Mouse (Mus musculus): Measurements from ENCODE around the gene Slf2. TPM values are rescaled to one million over a fixed set of nuclear protein-coding genes. Genes with fewer than 3 reads are reported as not detected.
A peak's percentile ranks its signal among the peaks of the same experiment; 100 is the strongest.

Gene Slf2
- polyA plus RNA-seq, 1 experiment from 2014 or later: 48.7 TPM

DNA sequence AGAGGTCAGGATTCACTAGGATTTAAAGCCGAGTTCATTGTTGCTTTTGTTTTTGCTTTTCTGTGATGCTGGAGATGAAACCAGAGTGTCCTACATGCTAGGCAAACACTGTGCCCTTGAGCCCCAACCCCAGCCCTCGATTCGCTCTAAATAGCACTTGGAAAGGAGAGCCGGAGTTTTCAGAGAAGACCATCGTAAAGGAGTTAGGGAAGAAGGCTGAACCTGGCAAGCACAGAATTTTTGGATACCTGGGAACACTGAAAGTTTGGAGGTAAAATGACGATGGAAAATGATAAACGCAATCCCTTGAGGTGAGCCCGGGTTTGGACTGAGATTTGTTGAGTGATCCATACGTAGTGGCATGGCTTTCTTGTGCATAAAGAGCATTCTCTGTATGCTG is 57.4 kb downstream of the Slf2 start:
- Histone ChIP-seq H3K4me3 (replicated peaks) (peak overlapping the region; percentile 69), H3K36me3 (replicated peaks) (peaks cover 15% of the 10 kb centered on the region; the same call in 1 of the 2 replicates), H3K9me3 (no peaks in the 10 kb centered on the region), H3K27me3 (peaks cover 9% of the 10 kb centered on the region; the same call in 1 of the 2 replicates), H3K9ac (no peak overlapping the region), H3K4me2 (peak overlapping the region; percentile 97), H3K4me1 (peaks cover 29% of the 10 kb centered on the region), H3K27ac (no peak overlapping the region; the same call in 1 of the 2 replicates)
- WGBS: 39% methylated on average over 9 of the region's 9 CpGs
- no peak for ATAC-seq (ENCODE audit: low FRiP score)

DNA sequence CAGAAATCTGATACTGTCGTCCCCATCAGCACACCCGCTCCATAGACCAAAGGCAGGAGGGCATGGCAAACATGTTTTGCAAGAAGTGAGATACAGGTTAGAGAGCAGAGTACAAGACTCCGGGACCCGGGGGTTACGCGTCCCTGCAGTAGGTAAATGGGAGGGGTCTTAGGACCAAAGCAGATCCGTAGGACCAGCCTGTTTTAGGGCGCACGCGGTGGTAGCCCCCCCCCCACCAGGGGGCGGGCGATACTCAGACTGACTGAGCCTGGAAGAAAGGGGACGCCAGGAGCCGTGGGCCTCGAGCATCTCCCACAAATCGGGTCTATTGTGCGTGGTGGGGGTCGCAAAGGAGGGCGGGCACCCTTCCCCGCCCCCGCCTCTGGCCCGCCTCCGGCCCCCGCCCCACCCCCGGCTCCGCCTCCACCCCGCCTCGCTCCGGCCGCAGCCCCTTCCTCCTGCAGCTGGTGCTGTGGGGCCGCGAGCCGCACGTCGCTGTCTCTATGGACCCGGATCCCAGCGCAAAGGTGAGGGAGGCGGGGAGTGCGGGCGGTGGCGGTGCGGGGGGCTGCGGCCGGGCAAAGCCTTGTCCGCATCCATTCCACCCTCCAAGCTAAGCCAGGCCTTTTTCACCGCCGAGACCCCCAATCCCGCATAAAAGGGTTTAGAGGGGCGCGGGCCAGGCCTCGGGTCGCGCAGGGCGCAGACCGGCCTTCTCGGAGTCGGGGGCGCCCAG is 58.0 kb downstream of the Slf2 start, which contains the start of gene Sema4g:
TSS of gene Sema4g (plus strand) at position 271 of the 736 bp plus-strand sequence.
- peak; percentile 89 for ATAC-seq (ENCODE audit: low FRiP score)
- Histone ChIP-seq H3K36me3 (replicated peaks) (peaks cover 15% of the 10 kb centered on the region; the same call in 1 of the 2 replicates), H3K27ac (peak within 1 kb of the TSS; percentile 31; the same call in 1 of the 2 replicates), H3K27me3 (peaks cover 9% of the 10 kb centered on the region; the same call in 1 of the 2 replicates), H3K4me2 (peak within 1 kb of the TSS; percentile 97), H3K9ac (peak within 1 kb of the TSS; percentile 83), H3K4me3 (replicated peaks) (peak within 1 kb of the TSS; percentile 69), H3K4me1 (peaks cover 29% of the 10 kb centered on the region), H3K9me3 (no peaks in the 10 kb centered on the region)
- under 1% methylated on average over 49 of the region's 58 CpGs for WGBS

DNA sequence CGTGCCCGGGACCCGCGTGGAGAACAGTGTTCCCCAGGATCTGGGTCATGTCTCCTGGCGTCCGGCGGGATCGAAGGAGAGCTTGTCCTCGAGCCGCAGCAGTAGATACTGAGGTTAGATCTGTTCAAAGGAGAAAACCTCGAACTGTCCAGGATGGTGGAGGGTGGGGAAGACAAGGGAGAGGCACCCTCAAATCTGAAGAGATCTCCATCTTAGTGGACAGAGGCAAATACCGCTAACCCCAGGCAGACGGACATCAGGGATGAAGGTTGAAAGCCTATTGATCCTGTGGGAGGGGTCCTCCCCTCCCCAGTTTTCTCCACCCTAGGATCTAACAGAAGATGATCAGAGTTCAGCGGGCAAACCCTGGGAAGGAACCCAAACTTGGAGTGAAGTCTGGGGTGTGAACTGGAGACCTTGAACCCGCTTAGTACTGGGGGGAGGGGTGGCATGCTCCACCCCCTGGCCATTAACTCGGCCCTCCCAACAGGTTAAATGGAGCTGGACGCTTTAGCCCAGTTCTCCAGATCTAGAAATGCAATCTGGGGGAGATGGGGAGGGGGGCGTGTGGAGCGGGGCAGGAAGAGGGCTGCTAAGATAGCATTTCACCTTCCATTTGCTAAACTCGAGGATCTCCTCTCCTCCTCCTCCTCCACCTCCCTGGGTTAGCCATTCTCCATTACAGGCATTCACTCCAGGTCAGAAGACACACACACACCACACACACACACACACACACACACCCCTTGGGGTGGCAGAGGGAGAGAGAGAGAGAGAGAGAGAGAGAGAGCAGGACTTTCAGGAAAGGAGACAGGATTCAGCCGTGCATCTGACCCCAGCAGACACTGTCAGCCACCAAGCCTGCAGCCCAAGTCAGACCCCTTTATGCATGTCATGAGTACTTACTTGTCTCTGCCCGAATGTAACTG is 58.9 kb downstream of the Slf2 start:
- Histone ChIP-seq H3K4me3 (replicated peaks) (peak overlapping the region; percentile 69), H3K4me1 (peaks cover 29% of the 10 kb centered on the region), H3K27me3 (peaks cover 9% of the 10 kb centered on the region; the same call in 1 of the 2 replicates), H3K9me3 (no peaks in the 10 kb centered on the region), H3K9ac (peak overlapping the region; percentile 83), H3K4me2 (peak overlapping the region; percentile 97), H3K36me3 (replicated peaks) (peaks cover 10% of the 10 kb centered on the region; the same call in 1 of the 2 replicates), H3K27ac (no peak overlapping the region)
- WGBS: 6% methylated on average over 21 of the region's 22 CpGs
- 0 out of 2 replicates have a peak, but pooled peaks have one; percentile 12 for ATAC-seq (ENCODE audit: low FRiP score)

DNA sequence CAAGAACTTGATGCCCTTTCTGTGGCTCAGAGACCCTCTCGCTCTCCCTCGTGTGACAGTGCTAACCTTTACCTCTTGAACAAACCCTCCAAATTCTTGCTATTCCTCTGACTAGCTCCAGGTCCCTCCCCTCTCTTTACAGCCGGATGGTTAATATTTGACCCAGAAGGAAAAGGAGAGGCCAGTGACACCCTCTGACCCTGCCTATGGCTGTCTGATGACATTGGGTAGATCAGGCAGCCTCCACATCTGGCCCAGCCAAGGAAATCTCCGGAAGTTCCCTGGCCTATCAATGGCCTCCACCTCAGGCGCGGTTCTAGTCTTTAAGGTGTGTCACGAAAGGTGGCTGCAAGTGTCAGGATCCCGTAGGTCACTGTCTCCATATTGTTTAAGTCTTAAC is 60.1 kb downstream of the Slf2 start:
- ATAC-seq (ENCODE audit: low FRiP score): no peak
- Histone ChIP-seq H3K9ac (0 out of 2 replicates have a peak overlapping the region, but pooled peaks have one; percentile 83), H3K36me3 (replicated peaks) (peaks cover 10% of the 10 kb centered on the region; the same call in 1 of the 2 replicates), H3K4me3 (replicated peaks) (no peak overlapping the region), H3K4me2 (no peak overlapping the region), H3K27me3 (peaks cover 9% of the 10 kb centered on the region; the same call in 1 of the 2 replicates), H3K4me1 (peaks cover 29% of the 10 kb centered on the region), H3K27ac (no peak overlapping the region), H3K9me3 (no peaks in the 10 kb centered on the region)
- WGBS: 83% methylated on average over 8 of the region's 8 CpGs

DNA sequence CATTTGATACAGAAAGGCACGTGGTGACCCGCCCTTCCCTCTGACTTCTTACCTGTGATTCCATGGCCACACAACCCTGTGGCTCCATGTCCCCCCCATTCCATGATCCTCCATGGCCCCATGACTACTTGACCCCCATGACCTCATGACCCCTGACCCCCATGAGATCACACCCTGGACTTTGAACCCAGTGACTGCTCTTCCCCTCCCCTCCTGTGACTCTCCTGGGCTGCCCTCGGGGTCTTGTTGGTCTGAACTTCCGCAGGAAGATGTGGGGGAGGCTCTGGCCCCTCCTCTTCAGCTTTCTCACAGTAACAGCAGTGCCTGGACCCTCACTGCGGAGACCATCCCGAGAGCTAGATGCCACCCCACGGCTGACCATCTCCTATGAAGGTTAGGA is 61.3 kb downstream of the Slf2 start:
- WGBS: 60% methylated on average over 7 of the region's 7 CpGs
- no peak overlapping the region for H3K9ac ChIP-seq
- peaks cover 29% of the 10 kb centered on the region for H3K4me1 ChIP-seq
- H3K27ac ChIP-seq: no peak overlapping the region
- H3K4me2 ChIP-seq: no peak overlapping the region; the same call in 1 of the 2 replicates
- peaks cover 3% of the 10 kb centered on the region; the same call in 1 of the 2 replicates for H3K27me3 ChIP-seq
- H3K4me3 ChIP-seq (replicated peaks): no peak overlapping the region
- H3K9me3 ChIP-seq: no peaks in the 10 kb centered on the region
- ATAC-seq (ENCODE audit: low FRiP score): no peak
- H3K36me3 ChIP-seq (replicated peaks): peaks cover 18% of the 10 kb centered on the region

DNA sequence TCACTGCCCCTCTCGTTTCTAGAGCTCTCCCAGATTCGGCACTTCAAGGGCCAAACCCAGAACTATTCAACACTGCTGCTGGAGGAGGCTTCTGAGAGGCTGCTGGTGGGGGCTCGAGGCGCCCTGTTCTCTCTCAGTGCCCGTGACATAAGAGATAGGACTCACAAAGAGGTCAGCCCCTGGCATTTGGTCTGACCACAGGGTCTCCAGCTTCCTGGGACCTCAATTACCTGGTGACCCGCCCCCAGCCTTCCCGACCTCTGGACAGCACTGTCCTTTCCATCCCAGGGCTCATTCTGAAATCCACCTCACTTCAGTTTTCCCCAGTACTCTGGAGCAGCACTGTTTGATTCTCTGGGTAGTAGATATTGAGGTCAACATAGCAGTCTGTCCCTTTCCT is 61.8 kb downstream of the Slf2 start:
- H3K9ac ChIP-seq: no peak overlapping the region
- H3K36me3 ChIP-seq (replicated peaks): peaks cover 23% of the 10 kb centered on the region
- H3K4me2 ChIP-seq: no peak overlapping the region; the same call in 1 of the 2 replicates
- H3K27ac ChIP-seq: no peak overlapping the region
- H3K9me3 ChIP-seq: no peaks in the 10 kb centered on the region
- H3K4me1 ChIP-seq: peaks cover 29% of the 10 kb centered on the region
- whole genome bisulfite sequencing: 64% methylated on average over 7 of the region's 7 CpGs
- peaks cover 3% of the 10 kb centered on the region; the same call in 1 of the 2 replicates for H3K27me3 ChIP-seq
- H3K4me3 ChIP-seq (replicated peaks): no peak overlapping the region
- ATAC-seq (ENCODE audit: low FRiP score): no peak

DNA sequence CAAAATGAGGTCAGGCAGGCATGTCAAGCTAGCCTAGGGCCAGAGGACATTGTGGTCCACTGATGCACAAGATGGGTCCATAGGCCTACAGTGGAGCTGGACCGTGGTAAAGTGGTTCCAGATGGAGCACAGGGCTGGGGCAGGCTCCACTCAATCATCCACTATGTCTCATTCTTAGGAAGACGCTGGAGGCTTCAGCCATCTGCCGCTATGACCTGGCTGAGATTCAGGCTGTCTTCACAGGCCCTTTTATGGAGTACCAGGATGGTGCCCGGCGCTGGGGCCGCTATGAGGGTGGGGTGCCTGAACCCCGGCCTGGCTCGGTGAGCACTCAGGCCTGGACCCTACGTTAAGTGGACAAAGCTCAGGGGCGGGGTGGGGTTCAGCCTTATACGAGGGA is 66.8 kb downstream of the Slf2 start:
- H3K4me1 ChIP-seq: no peaks in the 10 kb centered on the region
- no peaks in the 10 kb centered on the region for H3K9me3 ChIP-seq
- 89% methylated on average over 11 of the region's 11 CpGs for WGBS
- no peak for ATAC-seq (ENCODE audit: low FRiP score)
- peaks cover 61% of the 10 kb centered on the region for H3K36me3 ChIP-seq (replicated peaks)
- no peaks in the 10 kb centered on the region for H3K27me3 ChIP-seq
- H3K4me3 ChIP-seq (replicated peaks): no peak overlapping the region
- no peak overlapping the region for H3K27ac ChIP-seq
- no peak overlapping the region for H3K9ac ChIP-seq
- no peak overlapping the region for H3K4me2 ChIP-seq

DNA sequence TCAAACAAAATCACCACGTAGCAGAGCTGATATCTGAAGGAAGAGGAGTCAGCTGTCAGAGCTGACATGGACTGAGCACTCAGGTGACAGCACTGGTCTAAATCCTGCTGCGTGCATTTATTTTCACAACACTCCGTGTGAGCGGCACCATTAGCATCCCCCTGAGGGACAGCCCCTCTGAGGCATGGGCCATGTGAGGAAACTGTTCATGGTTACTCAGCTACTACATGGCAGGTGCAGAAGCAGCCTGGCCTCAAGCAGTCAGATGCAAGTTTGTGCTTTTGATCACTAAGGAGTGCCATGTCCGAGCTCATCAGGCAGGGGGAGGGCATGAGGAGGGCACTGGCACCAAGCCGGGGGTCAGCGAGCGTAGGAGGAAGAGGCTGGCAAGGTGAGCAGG is 68.7 kb downstream of the Slf2 start:
- Histone ChIP-seq H3K27ac (no peak overlapping the region), H3K9me3 (no peaks in the 10 kb centered on the region), H3K4me2 (no peak overlapping the region), H3K36me3 (replicated peaks) (peaks cover 74% of the 10 kb centered on the region), H3K9ac (no peak overlapping the region), H3K27me3 (no peaks in the 10 kb centered on the region), H3K4me3 (replicated peaks) (no peak overlapping the region), H3K4me1 (no peaks in the 10 kb centered on the region)
- 89% methylated on average over 8 of the region's 8 CpGs for WGBS
- no peak for ATAC-seq (ENCODE audit: low FRiP score)

DNA sequence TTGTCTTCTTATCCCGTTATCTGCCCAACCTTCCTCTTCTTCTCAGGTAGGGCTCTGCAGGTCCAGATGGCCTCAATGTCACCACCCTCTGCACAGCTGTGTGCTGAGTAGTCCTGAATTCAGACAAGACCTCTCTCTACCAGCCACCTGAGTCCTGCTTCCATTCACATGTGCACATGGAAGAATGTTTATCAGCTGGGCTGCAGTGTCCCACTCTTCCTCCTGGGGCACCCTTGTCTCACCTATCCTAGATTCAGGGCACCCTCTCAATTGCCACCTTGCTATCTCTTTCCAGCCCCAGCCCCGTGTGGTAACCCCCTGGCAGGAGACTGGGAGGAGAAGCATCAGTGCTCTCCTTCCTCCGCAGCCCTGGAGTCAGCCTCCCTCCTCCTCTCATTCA is 71.3 kb downstream of the Slf2 start:
- no peak overlapping the region for H3K4me2 ChIP-seq
- no peak overlapping the region for H3K4me3 ChIP-seq (replicated peaks)
- ATAC-seq (ENCODE audit: low FRiP score): no peak
- peaks cover 16% of the 10 kb centered on the region for H3K4me1 ChIP-seq
- H3K36me3 ChIP-seq (replicated peaks): peaks cover 69% of the 10 kb centered on the region
- WGBS: 60% methylated on average over 3 of the region's 3 CpGs
- H3K9ac ChIP-seq: no peak overlapping the region
- no peak overlapping the region for H3K27ac ChIP-seq
- no peaks in the 10 kb centered on the region for H3K9me3 ChIP-seq
- H3K27me3 ChIP-seq: no peaks in the 10 kb centered on the region

DNA sequence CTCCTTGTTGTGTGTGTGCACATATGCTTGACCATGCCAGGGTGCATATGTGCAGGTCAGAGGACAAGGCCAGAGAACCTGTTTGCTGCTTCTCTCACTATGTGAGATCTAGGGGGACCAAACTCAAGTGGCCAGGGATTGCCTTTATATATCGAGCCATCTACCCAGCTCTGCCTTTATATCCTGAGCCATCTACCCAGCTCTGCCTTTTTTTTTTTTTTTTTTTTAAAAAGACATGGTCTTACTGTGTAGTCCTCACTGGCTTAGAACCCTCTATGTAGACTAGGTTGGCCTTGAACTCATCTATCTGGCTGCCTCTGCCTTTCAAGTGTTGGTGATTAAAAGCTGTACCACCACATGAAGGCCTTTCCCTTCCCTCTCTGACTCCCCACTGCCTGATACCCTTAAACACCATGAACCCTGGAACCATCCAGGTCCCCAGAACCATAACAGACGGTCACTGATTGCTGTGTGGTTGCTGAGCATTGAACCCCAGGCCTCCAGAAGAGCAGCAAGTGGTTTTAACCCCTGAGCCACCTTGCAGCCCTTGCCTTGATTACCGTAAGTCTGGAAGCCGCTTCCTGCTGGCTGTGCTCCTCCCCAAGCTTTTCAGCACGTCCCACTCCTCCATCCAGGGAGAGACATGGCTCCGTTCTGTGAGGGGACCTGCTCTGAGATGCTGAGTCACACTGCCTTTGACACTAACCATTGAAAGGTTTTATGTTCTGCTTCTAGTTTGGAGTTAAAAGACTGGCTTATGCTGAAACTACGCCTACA is 73.0 kb downstream of the Slf2 start:
- Histone ChIP-seq H3K27me3 (no peaks in the 10 kb centered on the region), H3K36me3 (replicated peaks) (peaks cover 61% of the 10 kb centered on the region), H3K27ac (no peak overlapping the region), H3K9ac (no peak overlapping the region), H3K9me3 (no peaks in the 10 kb centered on the region), H3K4me2 (no peak overlapping the region), H3K4me1 (peaks cover 20% of the 10 kb centered on the region), H3K4me3 (replicated peaks) (no peak overlapping the region)
- no peak for ATAC-seq (ENCODE audit: low FRiP score)
- WGBS: 88% methylated on average over 7 of the region's 7 CpGs

DNA sequence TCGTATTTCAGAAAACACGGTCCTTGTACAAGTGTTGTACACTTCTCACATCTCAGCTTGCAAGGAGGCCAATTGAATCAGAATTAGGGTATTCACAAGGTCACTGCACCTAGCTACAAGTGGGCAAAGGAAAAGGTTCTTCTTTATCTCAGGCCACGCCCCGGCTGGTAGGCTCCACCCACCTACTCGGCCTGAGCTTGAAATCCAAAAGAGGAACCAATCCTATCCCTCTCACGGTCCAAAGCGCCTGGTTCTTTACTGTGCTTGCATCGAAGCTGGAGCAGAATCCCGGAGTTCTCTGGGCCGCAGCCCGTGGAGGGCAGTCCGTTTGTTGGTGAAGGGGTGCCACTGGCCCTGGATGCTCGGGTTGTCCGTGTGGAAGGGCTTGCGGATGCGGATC is 74.5 kb downstream of the Slf2 start, which contains the start of gene Twnk:
TSS of gene Twnk (plus strand) at position 220 of the 400 bp plus-strand sequence.
- no peak for ATAC-seq (ENCODE audit: low FRiP score)
- peaks cover 59% of the 10 kb centered on the region for H3K36me3 ChIP-seq (replicated peaks)
- WGBS: 10% methylated on average over 16 of the region's 16 CpGs

More for the DNA sequence above, 74.5 kb downstream of the Slf2 start, which contains the start of gene Twnk:
- Histone ChIP-seq H3K4me2 (peak within 1 kb of the TSS; percentile 98), H3K9me3 (no peaks in the 10 kb centered on the region), H3K9ac (peak within 1 kb of the TSS; percentile 86), H3K27ac (peak within 1 kb of the TSS; percentile 80), H3K4me1 (peaks cover 20% of the 10 kb centered on the region), H3K27me3 (no peaks in the 10 kb centered on the region), H3K4me3 (replicated peaks) (peak within 1 kb of the TSS; percentile 95)

All from forebrain, embryonic 12.5 days (tissue).